Mouse (Mus musculus) cerebellum, postnatal 36 days (tissue): ENCODE data around the gene Nr4a2.

Experiments
- DNase-seq, 2 experiments: peaks; one replicate each; pipeline ENCODE4 v3.0.0; 2021 to 2022; ENCODE audit warnings: mixed read lengths in 2 of 2

Nr4a2 gene

GRCm38 (mm10) chr2:57111791-57112538 lies 11.8 kb downstream of the Nr4a2 start:
- no peak for DNase-seq

GRCm38 (mm10) chr2:57111011-57111790 lies 12.6 kb downstream of the Nr4a2 start:
- DNase-seq = no peak

- DNase-seq = no peak
Observed at GRCm38 (mm10) chr2:57110401-57110800, 13.4 kb downstream of the Nr4a2 start.

- DNase-seq = no peak
Observed at GRCm38 (mm10) chr2:57109926-57110325, 13.9 kb downstream of the Nr4a2 start.

- DNase-seq = no peak
Observed at GRCm38 (mm10) chr2:57109301-57109700, 14.5 kb downstream of the Nr4a2 start.

GRCm38 (mm10) chr2:57108349-57108930 lies 15.4 kb downstream of the Nr4a2 start:
- no peak for DNase-seq

GRCm38 (mm10) chr2:57105401-57105800 lies 18.4 kb downstream of the Nr4a2 start:
- no peak for DNase-seq

- DNase-seq = no peak
Observed at GRCm38 (mm10) chr2:57104731-57105130, 19.1 kb downstream of the Nr4a2 start.

- no peak for DNase-seq
Observed at GRCm38 (mm10) chr2:57103845-57104660, 19.8 kb downstream of the Nr4a2 start.

GRCm38 (mm10) chr2:57102856-57103844 lies 20.7 kb downstream of the Nr4a2 start:
- DNase-seq = no peak

GRCm38 (mm10) chr2:57102091-57102855 lies 21.5 kb downstream of the Nr4a2 start:
- DNase-seq = no peak

GRCm38 (mm10) chr2:57100241-57100640 lies 23.6 kb downstream of the Nr4a2 start:
- DNase-seq = no peak

GRCm38 (mm10) chr2:57072452-57072851 lies 51.4 kb downstream of the Nr4a2 start:
- no peak for DNase-seq

- DNase-seq = no peak
Observed at GRCm38 (mm10) chr2:57063480-57063879, 60.3 kb downstream of the Nr4a2 start.
